Mouse (Mus musculus) heart, adult 9 months (tissue): ENCODE measurements around the gene Tubb1.
A peak's percentile ranks its signal among the peaks of the same experiment; 100 is the strongest.

ENCODE experiments used
- DNase-seq, 2 experiments: peaks; one replicate each; pipeline ENCODE4 v3.0.0; 2022; ENCODE audit warnings: low spot score in 2 of 2

The Tubb1 gene

DNA sequence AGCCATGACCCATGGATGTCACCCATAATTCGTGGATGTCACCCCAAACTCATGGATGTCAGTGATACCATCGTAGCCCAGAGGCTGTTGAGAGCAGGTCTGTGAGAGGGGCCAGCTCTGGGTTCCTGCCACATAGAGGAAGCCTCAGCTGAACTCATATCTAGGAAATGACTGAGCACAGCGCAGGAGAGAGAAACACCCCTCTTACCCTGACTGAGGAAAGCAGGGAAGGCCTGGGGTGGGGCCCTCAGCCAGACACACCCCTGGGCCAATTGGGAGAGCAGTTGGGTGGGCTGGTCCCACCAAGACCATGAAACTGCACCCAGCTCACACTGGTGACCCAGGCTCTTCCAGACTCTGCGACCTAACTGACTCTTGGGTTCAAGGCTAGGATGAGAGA lies at the start of gene Tubb1:
TSS of gene Tubb1 (plus strand) at position 343 of the 400 bp plus-strand sequence.
- DNase-seq = no peak

DNA sequence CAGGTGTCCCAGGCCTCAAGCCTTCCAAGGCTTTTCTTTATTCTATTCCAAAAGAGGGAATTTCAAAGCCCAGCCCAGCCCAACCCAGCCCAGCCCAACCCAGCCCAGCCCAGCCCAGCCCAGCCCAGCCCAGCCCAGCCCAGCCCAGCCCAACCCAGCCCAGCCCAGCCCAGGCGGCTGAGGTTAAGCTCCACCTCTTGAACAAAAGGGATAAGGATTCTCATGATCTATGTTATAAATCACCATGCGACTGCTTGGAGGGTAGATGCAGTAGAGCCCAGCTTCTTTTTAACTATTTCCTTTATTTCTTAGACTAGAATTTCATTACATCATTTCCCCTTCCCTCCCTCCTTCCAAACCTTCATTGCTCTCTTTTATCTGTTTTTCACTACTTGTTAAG lies 40.3 kb upstream of the Tubb1 start:
- DNase-seq = no peak

DNA sequence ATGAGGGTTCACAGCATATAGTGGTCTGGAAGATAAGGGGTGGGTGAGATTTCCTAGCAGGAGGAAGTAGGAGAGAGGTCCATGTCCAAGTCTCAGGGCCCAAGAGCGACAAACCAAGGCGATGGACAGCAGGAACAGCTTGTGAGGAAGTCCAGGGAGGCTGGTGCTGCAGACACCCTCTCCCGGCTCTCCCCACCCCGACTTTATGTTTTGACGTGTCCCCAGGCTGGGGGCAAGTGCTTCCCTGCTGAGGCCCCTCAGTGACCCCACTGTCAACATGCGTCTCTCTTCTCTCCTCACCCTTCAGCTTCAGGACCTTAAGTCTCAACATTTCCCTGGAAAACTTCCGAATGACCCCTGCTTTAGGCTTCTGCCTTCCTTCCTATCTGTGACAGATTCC lies 37.4 kb upstream of the Tubb1 start:
- no peak for DNase-seq

DNA sequence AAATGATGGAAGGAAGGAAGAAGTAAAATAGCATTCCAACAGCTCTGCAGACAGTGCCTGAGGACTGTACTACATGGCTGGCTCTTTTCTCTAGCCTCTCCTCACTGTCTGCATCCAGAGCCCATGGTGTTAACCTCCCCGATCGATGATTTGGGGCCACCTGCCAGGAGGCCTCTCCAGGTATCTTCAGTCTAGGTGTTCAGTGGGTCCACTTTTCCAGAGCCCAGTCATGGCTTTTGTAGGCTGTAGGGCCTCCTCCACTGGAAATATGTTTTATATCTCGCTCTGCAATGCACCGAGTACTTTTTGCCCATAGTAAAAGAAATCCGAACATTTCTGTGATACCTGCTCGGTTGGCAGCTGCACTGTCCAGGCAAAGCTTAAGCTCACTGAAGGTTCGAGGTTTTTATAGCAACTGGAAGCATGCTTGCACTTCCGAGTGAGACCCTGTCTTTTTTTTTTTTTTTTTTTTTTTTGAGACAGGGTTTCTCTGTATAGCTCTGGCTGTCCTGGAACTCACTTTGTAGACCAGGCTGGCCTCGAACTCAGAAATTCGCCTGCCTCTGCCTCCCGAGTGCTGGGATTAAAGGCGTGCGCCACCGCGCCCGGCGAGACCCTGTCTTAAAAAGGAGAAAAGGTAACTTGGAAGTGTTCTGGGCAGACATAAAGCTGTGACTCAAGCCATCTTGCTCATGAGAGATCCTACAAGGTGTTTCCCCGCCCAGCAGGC lies 35.3 kb upstream of the Tubb1 start:
- no peak for DNase-seq

DNA sequence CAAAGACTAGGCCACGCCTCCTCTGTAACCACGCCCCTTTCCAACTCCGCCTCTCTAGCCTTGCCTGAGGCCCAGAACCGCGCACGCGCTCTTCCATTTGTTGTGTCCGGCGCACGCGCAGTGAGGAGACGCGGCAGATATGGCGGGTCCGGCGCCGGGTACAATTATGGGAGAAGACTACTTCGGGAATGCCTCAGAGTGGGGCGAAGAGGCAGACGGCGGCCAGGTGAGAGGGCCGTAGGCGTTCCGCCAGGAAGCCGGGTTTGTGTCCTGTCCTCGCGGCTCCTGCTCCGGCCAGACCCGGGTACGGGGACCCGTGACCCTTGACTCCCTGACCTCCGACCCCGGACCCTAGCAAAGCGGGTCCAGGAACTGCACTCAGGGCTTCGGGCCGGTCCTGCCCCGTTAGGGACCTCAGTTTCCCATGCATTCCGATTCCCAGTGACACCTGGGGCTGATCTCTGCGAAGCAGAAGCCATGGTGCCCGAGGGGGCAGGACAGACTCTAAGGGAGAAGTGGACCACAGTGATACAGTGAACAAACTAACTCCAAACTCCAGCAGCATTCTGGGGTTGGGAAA lies 34.7 kb upstream of the Tubb1 start, which contains the start of gene Nelfcd:
TSS of gene Nelfcd (plus strand) at position 74 of the 580 bp plus-strand sequence.
- peak; percentile 90 to 95 for DNase-seq

DNA sequence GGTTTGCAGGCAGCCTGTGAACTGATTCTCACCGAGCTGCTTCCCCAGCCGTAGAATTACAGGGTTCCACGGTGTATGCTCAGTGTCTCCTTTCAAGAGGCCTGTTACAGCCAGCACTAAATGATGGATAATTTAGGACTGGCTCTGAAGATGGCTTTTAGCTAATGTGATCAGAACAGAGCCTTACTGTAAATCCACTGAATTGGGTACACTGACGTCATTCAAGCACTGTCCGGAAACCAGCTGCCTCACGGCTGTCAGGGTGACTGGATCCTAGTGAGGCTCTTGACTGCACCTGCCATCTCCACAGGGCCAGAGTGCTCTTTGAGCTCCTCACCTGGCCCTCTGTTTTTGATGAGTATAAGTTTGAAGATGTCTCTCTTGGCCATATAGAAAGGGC lies 29.4 kb upstream of the Tubb1 start:
- DNase-seq = no peak

DNA sequence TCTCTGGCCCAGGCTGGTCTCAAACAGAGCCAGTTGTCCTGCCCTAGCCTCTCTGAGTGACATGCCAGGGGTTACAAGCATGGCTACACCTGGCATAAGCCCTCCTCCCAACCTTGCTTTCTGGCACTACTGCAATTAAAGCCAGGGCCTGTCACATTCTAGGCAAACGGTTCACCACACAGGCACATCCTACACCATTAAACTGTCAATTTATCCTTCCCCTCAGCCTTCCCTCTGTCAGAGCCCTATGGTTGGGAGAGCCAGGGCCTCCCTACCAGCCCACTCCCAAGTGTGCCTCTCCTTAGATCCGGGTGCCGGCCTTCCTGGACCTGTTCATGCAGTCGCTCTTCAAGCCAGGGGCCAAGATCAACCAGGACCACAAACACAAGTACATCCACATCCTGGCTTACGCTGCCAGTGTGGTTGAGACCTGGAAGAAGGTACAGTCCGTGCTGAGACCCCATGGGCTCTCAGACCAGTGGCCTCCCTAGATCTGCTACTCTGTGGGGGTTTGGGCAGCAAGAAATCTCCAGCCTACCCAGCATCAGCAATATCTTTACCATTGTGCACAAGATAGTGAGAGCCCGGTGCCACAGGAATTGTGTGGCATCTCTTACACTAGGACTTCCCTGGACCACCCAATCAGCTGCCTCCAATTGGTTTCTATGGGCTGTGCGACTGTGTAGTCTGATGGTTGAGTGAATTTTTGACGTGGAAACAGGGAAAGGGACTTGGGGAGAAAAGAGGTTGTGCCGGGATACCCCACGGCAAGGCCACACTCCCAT lies 26.0 kb upstream of the Tubb1 start:
- no peak for DNase-seq

DNA sequence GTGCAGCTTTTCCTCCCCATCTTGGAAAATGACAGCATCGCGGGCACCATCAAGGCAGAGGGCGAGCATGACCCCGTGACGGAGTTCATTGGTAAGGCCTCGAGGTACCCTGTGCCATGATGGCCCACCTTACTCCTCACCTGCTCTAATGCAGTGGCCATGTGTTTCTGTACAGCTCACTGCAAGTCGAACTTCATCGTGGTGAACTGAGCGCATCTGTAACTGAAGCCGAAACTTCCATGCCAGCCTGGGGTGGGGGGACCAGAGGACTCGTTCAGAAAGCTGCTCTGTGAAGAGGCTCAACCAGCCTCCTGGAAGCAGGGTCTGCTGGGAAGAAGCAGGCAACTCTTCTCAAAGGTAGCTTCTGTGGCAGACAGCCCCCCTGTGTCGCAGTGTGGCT lies 23.6 kb upstream of the Tubb1 start:
- DNase-seq = no peak

DNA sequence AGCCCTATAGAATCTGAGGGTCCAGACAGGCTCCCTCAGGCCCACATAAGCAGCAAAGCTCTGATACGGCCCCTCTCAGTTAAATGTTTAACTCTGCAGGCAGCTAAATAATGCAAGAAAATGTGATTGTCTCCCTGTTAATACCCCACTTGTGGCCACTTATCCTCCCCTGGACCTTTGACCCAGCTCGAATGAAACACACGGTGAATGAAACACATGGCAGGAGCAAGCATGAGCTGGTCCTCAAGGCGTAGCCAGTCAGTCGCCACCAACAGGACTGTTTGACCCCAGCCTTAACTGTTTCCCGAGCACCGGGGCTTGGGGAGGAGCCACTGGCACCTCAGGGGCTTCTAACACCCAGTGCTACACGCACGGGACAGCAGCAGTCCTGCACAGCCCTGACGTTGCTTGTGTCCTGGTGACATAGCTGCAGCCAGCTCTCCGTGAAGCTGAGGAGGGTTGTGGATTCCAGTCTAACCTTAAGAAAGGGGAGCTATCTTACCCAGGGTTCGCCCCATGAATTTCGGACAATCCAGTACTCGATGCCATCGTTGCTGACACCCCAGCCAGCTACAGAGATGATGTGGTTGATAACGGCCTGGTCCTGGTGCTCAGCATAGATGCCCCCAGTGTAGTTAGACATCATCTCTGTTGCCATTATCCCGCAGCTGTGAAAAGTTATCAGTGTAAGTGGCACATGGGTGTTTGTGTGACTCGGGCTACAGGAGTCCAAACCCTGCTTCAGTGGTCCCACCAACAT lies 22.2 kb upstream of the Tubb1 start:
- DNase-seq = no peak

DNA sequence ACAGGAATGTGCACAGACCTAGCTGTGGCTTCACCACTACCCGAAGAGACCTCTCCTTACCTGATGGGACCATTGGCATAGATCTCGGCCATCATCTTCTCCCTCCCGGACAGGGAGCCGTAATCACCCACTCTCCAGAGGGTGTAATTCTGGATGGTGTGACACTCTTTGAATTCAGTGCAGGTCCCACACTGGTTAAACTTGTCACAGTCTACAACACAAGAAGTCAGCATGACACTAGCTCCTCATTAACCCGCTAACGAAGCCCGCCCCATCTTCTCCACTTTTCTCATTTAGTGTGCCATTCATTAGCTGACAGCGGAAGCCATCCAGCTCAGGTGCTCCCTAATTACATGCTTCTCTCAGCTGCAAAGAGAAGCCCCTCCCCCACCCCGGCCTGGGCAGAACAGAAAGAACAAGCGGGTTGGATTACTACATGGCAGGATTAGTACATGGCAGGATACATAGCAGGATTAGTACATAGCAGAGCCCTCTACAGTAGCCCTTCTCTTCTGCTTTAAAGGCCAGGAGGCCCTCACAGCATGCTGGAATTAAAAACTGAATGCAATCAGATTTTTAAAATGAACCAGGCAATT lies 21.4 kb upstream of the Tubb1 start:
- no peak for DNase-seq

DNA sequence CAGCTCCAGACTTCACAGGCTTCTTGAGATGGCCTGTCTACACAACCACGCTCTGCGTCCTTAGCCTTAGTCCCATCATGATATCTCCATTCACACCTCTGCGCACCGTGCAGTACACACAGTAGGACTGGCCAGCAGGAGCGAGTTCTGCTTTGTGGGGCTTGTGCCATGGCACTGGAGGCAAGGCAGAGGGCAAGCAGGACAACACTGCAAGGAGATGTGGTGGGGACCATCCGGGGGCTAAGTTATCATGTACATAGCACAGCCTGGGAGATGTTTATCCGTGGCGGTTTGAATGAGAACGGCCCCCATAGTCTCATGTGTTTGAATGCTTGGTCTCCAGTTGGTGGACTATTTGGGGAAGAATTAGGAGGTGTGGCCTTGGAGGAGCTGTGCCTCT lies 15.6 kb upstream of the Tubb1 start:
- DNase-seq = no peak

DNA sequence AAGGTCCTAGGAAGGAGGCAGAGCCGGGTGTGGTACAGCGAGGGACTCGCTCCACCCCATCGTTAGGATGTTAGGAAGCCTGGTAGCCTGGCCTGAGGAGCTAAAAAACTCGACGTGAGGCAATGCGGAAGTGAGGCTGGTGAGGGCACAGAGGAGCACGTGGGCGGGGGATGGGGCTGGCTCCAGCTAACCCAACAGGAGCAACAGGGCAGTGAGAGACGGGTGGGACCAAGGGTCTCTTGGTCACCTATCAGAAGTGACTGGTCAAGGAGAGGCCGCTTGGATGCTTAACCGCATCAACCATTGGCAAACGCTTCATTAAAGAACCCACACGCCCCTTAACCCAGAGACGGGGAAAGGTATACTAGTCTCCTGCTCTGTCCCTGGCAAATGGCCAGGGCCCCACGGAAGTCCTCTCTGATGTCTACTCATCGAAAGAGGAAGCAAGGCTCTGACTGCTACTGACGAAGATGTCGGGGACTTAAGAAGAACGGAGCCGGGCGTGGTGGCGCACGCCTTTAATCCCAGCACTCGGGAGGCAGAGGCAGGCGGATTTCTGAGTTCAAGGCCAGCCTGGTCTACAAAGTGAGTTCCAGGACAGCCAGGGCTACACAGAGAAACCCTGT lies 14.3 kb upstream of the Tubb1 start:
- DNase-seq = peak; percentile 18 to 37

DNA sequence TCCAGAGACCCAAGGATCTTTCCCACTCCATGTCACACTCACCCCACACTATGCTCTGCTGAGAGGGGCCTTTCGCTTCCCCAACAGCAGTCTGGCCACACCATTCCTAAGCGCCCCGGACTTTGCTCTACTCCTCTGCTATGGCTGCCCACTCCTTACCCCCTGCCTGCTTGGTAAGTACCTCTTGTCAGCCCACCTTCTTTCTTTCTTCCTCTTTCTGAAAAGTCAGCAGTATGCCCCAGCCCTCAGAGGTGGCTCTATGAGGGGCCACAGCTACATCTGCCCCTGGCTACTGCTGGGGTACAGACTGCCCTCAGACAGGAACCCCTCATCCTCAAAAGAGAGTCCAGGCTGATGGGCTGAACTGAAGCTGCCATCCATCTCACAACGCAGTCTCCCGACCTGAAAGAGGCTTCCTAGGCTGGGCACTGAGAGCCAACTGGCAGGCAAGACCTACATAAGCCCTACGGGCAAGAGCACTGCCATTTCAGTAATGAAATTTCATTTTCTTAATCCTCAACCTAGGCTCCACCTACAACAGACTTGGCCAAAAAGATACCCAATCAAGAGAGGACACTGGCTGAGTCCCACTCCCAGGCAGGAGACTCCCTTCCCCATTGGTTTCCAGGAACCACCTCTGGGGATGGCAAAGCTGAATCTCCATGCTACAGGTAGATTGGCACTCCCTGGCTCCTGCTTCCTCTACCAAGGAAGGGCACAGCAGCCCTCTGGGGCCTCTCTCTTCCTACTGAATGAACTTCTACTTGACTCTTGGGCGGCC lies 13.4 kb upstream of the Tubb1 start:
- peak in 1 of 2 experiments; percentile 5 for DNase-seq

DNA sequence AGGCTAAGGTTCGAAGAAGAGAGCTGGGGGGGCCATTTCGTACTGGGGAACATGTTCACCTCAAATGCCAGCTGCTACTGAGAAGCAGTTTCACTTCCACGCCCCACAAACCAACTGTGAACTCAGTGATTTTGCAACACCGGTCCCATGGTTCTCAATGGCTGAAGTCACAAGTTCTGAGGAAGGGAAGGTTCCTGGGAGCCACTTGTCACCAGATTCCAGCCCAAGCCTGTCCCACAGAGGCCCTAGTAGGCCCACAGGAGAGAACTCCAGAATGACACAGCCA lies 12.9 kb upstream of the Tubb1 start:
- peak; percentile 50 to 59 for DNase-seq

DNA sequence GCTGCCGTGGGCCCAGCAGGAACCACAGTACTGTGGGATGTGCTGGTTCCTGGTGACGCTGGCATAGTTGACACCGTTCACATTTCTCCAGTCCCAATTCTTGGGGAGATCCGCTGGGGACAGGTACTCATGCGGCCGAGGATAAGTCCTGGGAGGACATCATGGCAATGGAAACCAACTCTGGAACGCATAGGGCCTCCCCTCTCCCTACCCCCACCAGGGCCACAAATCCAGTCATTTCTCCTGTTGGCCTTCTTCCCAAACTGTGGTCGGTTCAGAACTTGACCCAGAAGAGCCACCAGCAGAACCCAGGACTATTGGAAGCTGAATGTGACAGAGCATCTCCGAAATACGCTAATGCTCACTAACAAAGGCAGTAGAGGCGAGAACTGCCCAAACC lies 12.3 kb upstream of the Tubb1 start:
- no peak for DNase-seq

DNA sequence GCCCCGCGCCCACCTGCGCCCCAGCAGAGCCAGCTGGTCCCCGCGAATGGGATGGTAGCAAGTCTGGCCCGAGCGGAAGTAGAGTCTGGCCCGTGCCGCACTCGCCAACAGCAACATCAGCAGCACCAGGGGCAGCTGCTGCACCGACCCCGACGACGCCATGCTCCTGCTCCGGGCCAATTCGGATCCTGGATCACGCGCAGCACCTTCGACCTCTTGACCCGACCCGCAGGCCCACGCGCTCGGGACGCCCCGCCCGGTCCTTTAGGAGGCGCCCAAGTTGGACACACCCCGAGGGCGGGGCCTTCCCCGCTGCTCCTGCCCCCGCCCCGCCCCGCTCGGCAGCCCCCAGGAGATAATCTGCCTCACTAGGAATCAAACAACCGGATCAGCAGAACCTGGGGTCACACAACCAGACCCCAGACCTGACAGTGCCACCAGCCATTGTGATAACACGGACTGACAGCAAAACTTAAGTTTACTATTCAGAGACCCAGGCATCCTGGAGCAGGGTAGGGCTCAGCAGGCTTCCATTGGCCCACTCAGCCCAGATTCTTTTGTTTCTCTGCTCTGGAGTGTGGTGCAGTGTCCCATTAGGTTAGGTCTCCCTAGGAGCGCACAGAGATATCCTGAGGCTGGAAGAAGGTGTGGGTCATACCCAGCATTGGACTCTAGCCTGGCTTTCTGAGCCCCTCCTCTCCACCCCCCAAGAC lies 11.6 kb upstream of the Tubb1 start, which contains the start of gene Ctsz:
TSS of gene Ctsz (minus strand) at position 303 of the 713 bp plus-strand sequence.
- peak; percentile 75 for DNase-seq

DNA sequence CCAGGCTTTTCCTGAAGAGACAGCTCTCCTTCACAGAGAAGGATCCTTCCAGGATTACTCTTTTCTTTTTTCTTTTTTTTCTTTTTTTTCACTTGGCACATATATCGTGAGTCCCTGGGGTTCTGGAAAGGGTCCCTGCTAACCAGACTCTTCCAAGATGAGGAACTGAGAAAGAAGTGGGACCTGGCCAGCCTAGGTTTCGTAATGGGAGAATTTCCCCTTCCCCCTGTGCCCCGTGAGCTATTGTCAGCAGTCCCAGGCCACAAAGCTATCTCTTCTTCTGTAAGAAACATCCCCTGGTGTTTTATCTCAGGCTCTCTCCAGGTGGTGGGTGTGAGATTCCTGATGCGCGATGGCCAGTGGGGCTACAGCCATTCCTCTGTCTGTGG lies 11.1 kb upstream of the Tubb1 start:
- peak; percentile 31 to 42 for DNase-seq

DNA sequence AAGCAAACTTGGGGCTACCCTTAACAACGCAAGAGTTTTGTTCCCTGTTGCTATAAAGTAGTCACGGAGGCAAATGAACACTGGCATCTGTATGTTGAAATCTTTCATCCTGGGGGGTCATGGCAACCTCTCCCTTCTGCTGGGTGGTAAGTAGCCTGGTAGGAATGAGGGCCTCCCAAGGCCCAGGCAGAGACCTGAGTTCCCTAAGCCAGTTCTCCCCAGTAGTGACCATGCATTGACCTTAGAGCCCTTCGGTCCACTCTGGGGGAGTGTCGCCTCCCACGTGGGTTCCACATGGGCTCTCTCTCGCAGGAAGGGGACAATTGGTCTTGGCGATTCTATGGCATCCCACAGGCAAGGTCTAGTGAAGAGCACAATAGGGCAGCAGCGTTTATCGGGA lies 10.5 kb upstream of the Tubb1 start:
- DNase-seq = no peak

DNA sequence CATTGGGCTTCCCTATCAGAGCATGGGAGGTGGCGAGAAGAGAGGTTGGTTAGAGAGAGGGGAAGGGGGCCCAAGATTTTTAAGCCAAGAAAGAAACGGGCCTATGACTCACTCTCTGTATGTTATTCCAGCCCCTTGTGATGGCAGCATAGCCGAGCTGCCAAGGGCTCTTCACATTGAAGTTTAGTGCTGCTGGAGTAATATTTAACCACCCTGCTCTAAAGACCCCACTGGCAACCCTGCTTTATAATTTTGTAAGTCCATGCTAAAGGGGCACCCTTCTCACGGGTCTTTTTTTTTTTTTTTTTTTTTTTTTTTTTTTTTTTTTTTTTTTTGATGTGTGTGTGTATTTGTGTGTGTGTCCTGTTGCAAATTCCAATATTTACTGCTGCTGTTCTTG lies 8.6 kb upstream of the Tubb1 start:
- no peak for DNase-seq

DNA sequence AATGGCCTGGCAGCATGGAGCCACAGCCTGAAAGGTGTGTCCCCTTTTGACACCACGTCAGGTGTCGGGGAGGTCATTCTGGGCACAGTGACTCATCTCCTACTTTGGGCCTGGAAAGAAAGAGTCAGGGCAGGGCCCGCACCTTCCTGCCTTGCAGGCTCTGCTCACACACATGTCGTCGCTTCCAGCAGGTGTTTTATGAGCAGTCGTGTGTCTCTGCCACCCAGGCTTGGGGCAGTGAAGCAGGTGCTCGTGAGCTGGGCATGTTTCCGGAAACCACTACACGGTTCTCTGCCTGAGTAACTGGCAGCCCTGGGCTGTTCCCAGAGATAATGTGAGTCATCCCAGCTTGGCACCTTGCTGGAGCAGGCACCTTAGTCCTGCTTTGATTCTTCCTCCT lies 8.0 kb upstream of the Tubb1 start:
- no peak for DNase-seq
